Mouse (Mus musculus): ENCODE results near the gene Syngap1. TPM values are rescaled to one million over a fixed set of nuclear protein-coding genes. Genes with fewer than 3 reads are reported as not detected.

Syngap1 gene
- polyA plus RNA-seq, 1 experiment from 2014 or later = 4.2 TPM

DNA sequence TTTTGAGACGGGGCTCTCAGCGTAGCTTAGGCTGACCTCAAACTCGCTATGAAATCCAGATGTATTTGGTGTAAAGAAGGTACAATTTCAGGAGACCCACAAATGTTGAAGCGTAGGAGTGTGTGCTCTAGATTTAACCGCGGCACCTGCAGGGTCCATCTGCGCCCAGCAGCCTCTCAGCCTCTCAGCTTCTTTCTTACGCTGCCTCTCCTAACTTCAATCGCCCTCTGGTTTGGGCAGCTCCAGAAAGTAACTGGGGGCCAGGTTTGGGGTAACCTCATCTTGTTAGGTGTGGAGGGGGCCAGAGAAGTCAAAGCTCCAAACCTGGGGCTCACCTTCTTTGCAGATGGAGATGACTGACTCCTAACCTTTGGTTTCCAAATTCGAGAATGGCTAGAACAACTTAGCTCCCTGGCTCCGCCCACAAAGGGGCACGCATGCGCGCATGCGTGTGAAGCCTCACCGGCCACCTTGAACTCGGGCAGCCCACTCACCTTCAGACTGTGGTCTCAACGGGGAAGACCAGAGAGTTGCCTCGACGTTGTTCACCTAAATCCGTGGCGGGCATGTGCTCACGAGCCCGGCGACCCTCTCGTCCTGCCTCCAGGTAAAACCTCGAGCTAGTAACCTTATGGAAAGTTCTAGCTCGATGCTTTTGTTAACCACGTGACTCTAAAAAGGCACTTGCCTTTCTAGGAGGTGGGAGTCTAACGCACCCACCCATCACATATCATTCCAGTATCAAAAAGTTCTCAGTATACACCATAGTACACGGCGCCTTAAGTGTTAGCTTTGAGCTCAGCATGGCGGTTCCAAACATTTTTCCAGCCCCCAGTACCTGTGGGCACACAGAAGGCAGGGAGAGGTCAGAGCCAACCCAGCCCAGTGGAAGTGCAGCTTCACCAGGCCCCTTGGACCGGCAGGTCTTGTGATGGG, 76.8 kb downstream of the Syngap1 start:
- ATAC-seq (peak; percentile 83), DNase-seq (ENCODE audit: low spot score) (peak; percentile 94)
- Histone ChIP-seq H3K4me3 (ENCODE audit: low read depth, low read length) (peak overlapping the region; percentile 44), H3K9me3 (replicated peaks; ENCODE audit: control insufficient read depth, low read length) (no peaks in the 10 kb centered on the region), H3K27ac (ENCODE audit: low read depth, low read length) (no peak overlapping the region), H3K4me2 (ENCODE audit: low read length) (peak overlapping the region; percentile 64), H3K9ac (ENCODE audit: low read length) (peak overlapping the region; percentile 57), H3K36me3 (ENCODE audit: control insufficient read depth, insufficient read depth, low read length) (peaks cover 31% of the 10 kb centered on the region), H3K27me3 (replicated peaks; ENCODE audit: control insufficient read depth, insufficient read depth, low read length) (no peaks in the 10 kb centered on the region), H3K4me1 (ENCODE audit: control insufficient read depth, insufficient read depth, low read length) (peaks cover 2% of the 10 kb centered on the region)
- WGBS = 6% methylated on average over 34 of the region's 34 CpGs

DNA sequence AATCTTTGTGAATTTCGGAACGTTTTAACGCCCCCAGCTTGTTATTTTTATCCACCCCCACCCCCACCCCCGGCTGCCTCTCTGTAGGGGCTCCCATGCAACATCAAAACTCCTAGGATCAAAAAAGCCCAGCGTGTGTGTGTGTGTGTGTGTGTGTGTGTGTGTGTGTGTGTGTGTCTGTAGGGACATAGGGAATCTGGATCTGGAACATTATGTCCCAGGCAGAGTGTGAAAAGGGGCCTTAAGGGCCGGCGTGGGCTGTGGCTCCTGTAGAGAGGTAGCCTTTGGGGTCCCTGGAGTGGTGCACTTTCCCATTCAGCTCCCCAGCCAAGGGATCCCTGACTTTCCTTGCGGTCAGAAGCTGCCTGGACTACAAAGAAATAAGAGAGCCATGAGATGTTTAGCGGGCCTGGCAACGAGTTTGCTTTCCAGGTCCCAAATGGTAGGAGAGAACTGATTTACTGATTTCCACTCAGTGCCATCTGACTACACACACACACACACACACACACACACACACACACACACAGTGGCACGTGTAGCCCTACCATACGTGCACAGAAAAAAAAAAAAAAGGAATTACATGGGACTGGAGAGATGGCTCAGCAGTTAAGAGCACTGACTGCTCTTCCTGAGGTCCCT, 77.6 kb downstream of the Syngap1 start:
- H3K4me1 ChIP-seq (ENCODE audit: control insufficient read depth, insufficient read depth, low read length) = peaks cover 2% of the 10 kb centered on the region
- H3K36me3 ChIP-seq (ENCODE audit: control insufficient read depth, insufficient read depth, low read length) = peaks cover 36% of the 10 kb centered on the region
- peak overlapping the region; percentile 64 for H3K4me2 ChIP-seq (ENCODE audit: low read length)
- H3K9ac ChIP-seq (ENCODE audit: low read length) = peak overlapping the region; percentile 57
- H3K27ac ChIP-seq (ENCODE audit: low read depth, low read length) = no peak overlapping the region
- WGBS = 39% methylated on average over 12 of the region's 12 CpGs
- H3K9me3 ChIP-seq (replicated peaks; ENCODE audit: control insufficient read depth, low read length) = no peaks in the 10 kb centered on the region
- peak; percentile 5; the same call in 1 of the 2 replicates for ATAC-seq
- H3K27me3 ChIP-seq (replicated peaks; ENCODE audit: control insufficient read depth, insufficient read depth, low read length) = no peaks in the 10 kb centered on the region
- H3K4me3 ChIP-seq (ENCODE audit: low read depth, low read length) = peak overlapping the region; percentile 44
- no peak for DNase-seq (ENCODE audit: low spot score)

DNA sequence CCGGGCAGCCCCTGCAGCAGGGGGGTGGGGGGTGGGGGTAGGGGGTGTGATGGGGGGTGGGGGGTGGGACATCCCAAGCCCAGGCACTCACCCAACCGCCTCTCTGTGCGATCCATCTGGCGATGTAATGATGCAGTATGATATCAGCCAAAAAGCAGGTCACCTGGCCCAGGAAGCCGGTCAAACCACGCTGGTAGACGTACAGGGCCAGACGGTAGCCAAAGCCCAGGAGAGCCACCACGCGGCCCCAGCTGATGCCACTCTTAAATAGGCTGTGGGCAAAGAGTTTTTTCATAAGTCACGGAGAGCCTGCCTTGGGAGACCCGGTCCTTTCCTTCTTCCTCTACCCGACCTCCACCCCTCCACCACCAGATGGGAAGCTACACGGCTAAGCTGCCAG, 80.0 kb downstream of the Syngap1 start:
- Histone ChIP-seq H3K4me3 (ENCODE audit: low read depth, low read length) (no peak overlapping the region), H3K36me3 (ENCODE audit: control insufficient read depth, insufficient read depth, low read length) (peaks cover 44% of the 10 kb centered on the region), H3K4me1 (ENCODE audit: control insufficient read depth, insufficient read depth, low read length) (peaks cover 2% of the 10 kb centered on the region), H3K9me3 (replicated peaks; ENCODE audit: control insufficient read depth, low read length) (no peaks in the 10 kb centered on the region), H3K4me2 (ENCODE audit: low read length) (no peak overlapping the region), H3K27me3 (replicated peaks; ENCODE audit: control insufficient read depth, insufficient read depth, low read length) (no peaks in the 10 kb centered on the region), H3K27ac (ENCODE audit: low read depth, low read length) (no peak overlapping the region), H3K9ac (ENCODE audit: low read length) (no peak overlapping the region)
- 95% methylated on average over 14 of the region's 14 CpGs for WGBS
- no peak for ATAC-seq
- no peak for DNase-seq (ENCODE audit: low spot score)

DNA sequence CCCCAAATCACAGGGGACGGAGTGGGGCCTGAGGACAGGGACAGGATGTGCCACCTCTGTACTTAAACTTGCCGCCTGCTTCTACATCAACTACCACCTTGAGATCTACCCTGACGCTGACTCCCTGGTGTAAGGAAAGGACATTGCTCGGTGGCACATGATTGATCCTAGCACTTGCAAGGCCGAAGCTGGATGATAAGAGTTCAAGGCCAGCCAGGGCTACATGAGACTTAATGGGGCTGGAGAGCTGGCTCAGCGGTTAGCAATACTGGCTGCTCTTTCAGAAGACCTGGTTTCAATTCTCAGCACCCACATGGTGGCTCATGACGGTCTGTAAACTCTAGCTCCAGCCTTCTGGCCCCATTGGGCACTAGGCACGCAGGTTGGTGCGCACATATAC, 80.7 kb downstream of the Syngap1 start:
- Histone ChIP-seq H3K27me3 (replicated peaks; ENCODE audit: control insufficient read depth, insufficient read depth, low read length) (no peaks in the 10 kb centered on the region), H3K9me3 (replicated peaks; ENCODE audit: control insufficient read depth, low read length) (no peaks in the 10 kb centered on the region), H3K9ac (ENCODE audit: low read length) (no peak overlapping the region), H3K27ac (ENCODE audit: low read depth, low read length) (no peak overlapping the region), H3K4me2 (ENCODE audit: low read length) (no peak overlapping the region), H3K4me3 (ENCODE audit: low read depth, low read length) (no peak overlapping the region), H3K4me1 (ENCODE audit: control insufficient read depth, insufficient read depth, low read length) (peaks cover 2% of the 10 kb centered on the region), H3K36me3 (ENCODE audit: control insufficient read depth, insufficient read depth, low read length) (peaks cover 44% of the 10 kb centered on the region)
- no peak for ATAC-seq
- 94% methylated on average over 9 of the region's 9 CpGs for WGBS
- no peak for DNase-seq (ENCODE audit: low spot score)

Small RNA genes lying within 50 kb of the gene (microRNA-seq; reads per million reads assigned to microRNA genes)
- gene Gm27775 (not detected), gene Mir3083 (1.5 reads per million, percentile 5 among the genes with 10 or more reads in this experiment), gene Mir6968 (not detected)

Other genes starting within 250 kb of the Syngap1 start
- gene Crebrf, start 225.6 kb upstream of the Syngap1 start, polyA plus RNA-seq (2014; fragmentation: Nextera tagmentation; extraction: Ambion mirVana) = 10.0 and 12.8 TPM in 2 replicates
- 44.0 and 48.2 TPM in 2 replicates for gene Bnip1, start 160.2 kb upstream of the Syngap1 start, polyA plus RNA-seq (2014; fragmentation: Nextera tagmentation; extraction: Ambion mirVana)
- not detected in 2 replicates for gene Nkx2-5, start 96.2 kb upstream of the Syngap1 start, polyA plus RNA-seq (2014; fragmentation: Nextera tagmentation; extraction: Ambion mirVana)
- gene Kifc5b, start 24.2 kb upstream of the Syngap1 start, polyA plus RNA-seq (2014; fragmentation: Nextera tagmentation; extraction: Ambion mirVana) = 2.4 and 3.0 TPM in 2 replicates
- gene Phf1, start 8.2 kb upstream of the Syngap1 start, polyA plus RNA-seq (2014; fragmentation: Nextera tagmentation; extraction: Ambion mirVana) = 10.0 and 12.1 TPM in 2 replicates
- gene Cuta, start 1.7 kb upstream of the Syngap1 start, polyA plus RNA-seq (2014; fragmentation: Nextera tagmentation; extraction: Ambion mirVana) = 137 and 150 TPM in 2 replicates
- gene Zbtb9, start 31.9 kb downstream of the Syngap1 start, polyA plus RNA-seq (2014; fragmentation: Nextera tagmentation; extraction: Ambion mirVana) = 9.1 and 10.0 TPM in 2 replicates
- 4.8 and 7.6 TPM in 2 replicates for gene Bak1, start 87.8 kb downstream of the Syngap1 start, polyA plus RNA-seq (2014; fragmentation: Nextera tagmentation; extraction: Ambion mirVana)
- gene Itpr3, start 116.1 kb downstream of the Syngap1 start, polyA plus RNA-seq (2014; fragmentation: Nextera tagmentation; extraction: Ambion mirVana) = 0.61 and 0.79 TPM in 2 replicates
- 360 and 385 TPM in 2 replicates for gene Uqcc2, start 192.7 kb downstream of the Syngap1 start, polyA plus RNA-seq (2014; fragmentation: Nextera tagmentation; extraction: Ambion mirVana)
- 0.21 and 0.28 TPM in 2 replicates for gene Ip6k3, start 226.5 kb downstream of the Syngap1 start, polyA plus RNA-seq (2014; fragmentation: Nextera tagmentation; extraction: Ambion mirVana)